Mouse (Mus musculus) intestine, postnatal 0 days (tissue): ENCODE results near the gene A730061H03Rik. TPM values are rescaled to one million over a fixed set of nuclear protein-coding genes. Genes with fewer than 3 reads are reported as not detected.

Experiments used
- ATAC-seq: fragments of 200-750 bp; cut with Nextera tagmentation; 2 replicates; pipeline ENCODE4 v1.8.0; 2017; ENCODE audit warnings: mild to moderate bottlenecking, moderate TSS enrichment, moderate library complexity
- H3K27ac ChIP-seq: fragments of 300-500 bp; sonication (generic); 2 replicates; pipeline ENCODE4 v1.5.1; 2014; ENCODE audit warnings: mild to moderate bottlenecking, low read depth, low read length, moderate library complexity
- H3K27me3 ChIP-seq: fragments of 300-500 bp; sonication (generic); replicated peaks from 2 replicates; pipeline ENCODE4 v1.6.1; 2014; ENCODE audit warnings: low read length, mixed read lengths; ENCODE audit not compliant: control insufficient read depth, insufficient read depth
- H3K36me3 ChIP-seq: fragments of 300-500 bp; sonication (generic); 2 replicates; pipeline ENCODE4 v1.6.1; 2014; ENCODE audit warnings: mild to moderate bottlenecking, moderate library complexity; ENCODE audit not compliant: control insufficient read depth, insufficient read depth
- H3K4me1 ChIP-seq: fragments of 300-500 bp; sonication (generic); replicated peaks from 2 replicates; pipeline ENCODE4 v1.6.1; 2014; ENCODE audit warnings: antibody characterized with exemption, low read length, mixed read lengths; ENCODE audit not compliant: control insufficient read depth, insufficient read depth
- H3K4me2 ChIP-seq: fragments of 300-500 bp; sonication (generic); replicated peaks from 2 replicates; pipeline ENCODE4 v1.6.1; 2014; ENCODE audit warnings: low read depth, mild to moderate bottlenecking, moderate library complexity
- H3K4me3 ChIP-seq: fragments of 300-500 bp; sonication (generic); 2 replicates; pipeline ENCODE4 v1.5.1; 2014; ENCODE audit warnings: low read depth, low read length
- H3K9ac ChIP-seq: fragments of 300-500 bp; sonication (generic); 2 replicates; pipeline ENCODE4 v1.6.1; 2014; ENCODE audit warnings: mild to moderate bottlenecking, low read depth, low read length
- H3K9me3 ChIP-seq: fragments of 300-500 bp; sonication (generic); 2 replicates; pipeline ENCODE4 v1.6.1; 2016; ENCODE audit warnings: mixed run types; ENCODE audit not compliant: control insufficient read depth
- CTCF ChIP-seq: sonication (generic); IDR thresholded peaks from 2 replicates; pipeline ENCODE4 v1.5.1; 2016; ENCODE audit warnings: low read depth, mild to moderate bottlenecking, control low read depth, antibody characterized with exemption, moderate library complexity
- WGBS: fragments of 180-500 bp; shearing (Covaris S2); extraction: QIAGEN DNeasy Blood & Tissue Kit; methylation state at CpG from one replicate; pipeline ENCODE4 v1.1.7; 2014; 5-methylcytosine and 5-hydroxymethylcytosine counted together
- polyA plus RNA-seq: library from polyadenylated mRNA; unstranded; fragments of >200 nt; fragmentation: Nextera tagmentation; extraction: Ambion mirVana; gene quantifications from 2 replicates; pipeline ENCODE4 v1.2.1, GENCODE M21; 2015

A730061H03Rik gene
- polyA plus RNA-seq, 1 experiment from 2014 or later = 1.2 TPM

DNA sequence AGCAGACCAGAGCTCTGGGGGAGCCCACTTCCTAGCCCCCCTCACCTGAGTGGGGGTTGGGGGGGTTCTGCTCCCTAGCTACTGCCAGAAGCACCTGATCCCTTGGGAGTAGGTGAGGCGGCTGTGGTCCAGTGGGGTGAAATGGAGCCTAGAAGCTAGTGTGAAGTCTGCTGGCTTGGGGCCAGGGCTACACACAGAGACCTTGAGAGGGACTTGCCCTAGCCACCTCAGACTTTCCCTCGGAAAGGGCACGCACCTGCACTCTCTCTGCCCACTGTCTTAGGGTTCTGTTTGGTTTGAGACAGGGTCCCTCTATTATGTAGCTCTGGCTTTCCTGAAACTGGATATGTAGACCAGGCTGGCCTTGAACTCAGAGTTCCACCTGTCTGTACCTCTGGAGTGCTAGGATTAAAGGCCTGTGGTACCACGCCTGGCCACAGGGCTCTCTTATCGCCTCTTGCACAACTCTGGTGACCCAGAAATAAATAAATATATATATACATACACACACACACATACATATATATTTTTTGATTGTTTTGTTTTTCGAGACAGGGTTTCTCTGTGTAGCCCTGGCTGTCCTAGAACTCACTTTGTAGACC, 18.6 kb upstream of the A730061H03Rik start:
- peak overlapping the region; percentile 81 for H3K4me2 ChIP-seq
- 19% methylated on average over 6 of the region's 6 CpGs for WGBS
- H3K36me3 ChIP-seq = peaks cover 20% of the 10 kb centered on the region; the same call in 1 of the 2 replicates
- no peaks in the 10 kb centered on the region for H3K27me3 ChIP-seq
- H3K27ac ChIP-seq = peak overlapping the region; percentile 84
- TF ChIP-seq CTCF = peak; percentile 20; the same call in 1 of the 2 replicates
- no peaks in the 10 kb centered on the region for H3K9me3 ChIP-seq
- H3K9ac ChIP-seq = peak overlapping the region; percentile 75
- ATAC-seq = peak; percentile 46
- H3K4me1 ChIP-seq = 0 out of 2 replicates have a peak, but pooled peaks cover 4% of the 10 kb centered on the region
- H3K4me3 ChIP-seq = peak overlapping the region; percentile 70

DNA sequence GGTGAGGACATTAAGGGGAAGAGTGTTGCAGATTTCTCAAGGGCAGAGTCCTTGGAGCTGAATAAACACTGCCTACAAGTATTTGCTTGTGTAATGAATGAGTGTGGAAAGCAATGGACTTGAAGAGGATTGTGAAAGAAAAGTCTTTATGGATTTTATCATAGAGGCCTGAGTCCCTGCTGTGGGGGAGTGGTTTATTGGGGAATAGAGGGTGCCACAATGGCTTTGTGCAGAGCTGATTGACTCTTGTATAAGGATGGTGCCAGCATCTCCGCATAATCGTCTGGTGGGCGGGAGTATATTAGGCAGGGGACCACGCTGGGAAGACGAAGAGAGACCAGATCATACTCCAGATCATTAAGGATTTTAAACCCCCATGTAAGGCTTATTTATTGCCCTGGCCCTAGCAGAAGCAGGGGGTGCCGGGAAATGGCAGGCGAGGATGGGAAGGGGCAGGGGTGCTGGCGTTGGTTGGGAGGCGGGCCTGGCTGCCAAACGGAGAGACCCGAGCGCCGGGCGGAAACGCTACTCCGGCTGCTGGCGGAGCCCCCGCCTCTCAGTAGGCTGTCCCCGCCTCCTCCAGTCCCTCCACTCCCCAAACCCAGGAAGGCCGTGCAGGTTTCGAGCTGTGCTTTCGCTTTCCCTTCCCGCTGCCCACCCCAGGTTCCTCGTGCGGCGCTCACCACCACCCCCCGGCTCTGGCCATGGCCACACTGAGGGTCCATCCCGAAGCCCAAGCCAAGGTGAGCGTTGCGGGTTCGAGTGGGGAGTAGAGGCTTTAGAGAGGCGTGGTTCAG, 17.9 kb upstream of the A730061H03Rik start, which contains the start of gene Psme1:
TSS of gene Psme1 (plus strand) at position 253 of the 797 bp plus-strand sequence.
- Histone ChIP-seq H3K4me3 (peak within 1 kb of the TSS; percentile 70), H3K27me3 (no peaks in the 10 kb centered on the region), H3K36me3 (peaks cover 20% of the 10 kb centered on the region; the same call in 1 of the 2 replicates), H3K9me3 (no peaks in the 10 kb centered on the region), H3K27ac (peak within 1 kb of the TSS; percentile 84), H3K4me1 (0 out of 2 replicates have a peak, but pooled peaks cover 4% of the 10 kb centered on the region), H3K9ac (peak within 1 kb of the TSS; percentile 75), H3K4me2 (peak within 1 kb of the TSS; percentile 81)
- under 1% methylated on average over 23 of the region's 32 CpGs for WGBS
- peak; percentile 82 for ATAC-seq
- TF ChIP-seq CTCF = no peak

DNA sequence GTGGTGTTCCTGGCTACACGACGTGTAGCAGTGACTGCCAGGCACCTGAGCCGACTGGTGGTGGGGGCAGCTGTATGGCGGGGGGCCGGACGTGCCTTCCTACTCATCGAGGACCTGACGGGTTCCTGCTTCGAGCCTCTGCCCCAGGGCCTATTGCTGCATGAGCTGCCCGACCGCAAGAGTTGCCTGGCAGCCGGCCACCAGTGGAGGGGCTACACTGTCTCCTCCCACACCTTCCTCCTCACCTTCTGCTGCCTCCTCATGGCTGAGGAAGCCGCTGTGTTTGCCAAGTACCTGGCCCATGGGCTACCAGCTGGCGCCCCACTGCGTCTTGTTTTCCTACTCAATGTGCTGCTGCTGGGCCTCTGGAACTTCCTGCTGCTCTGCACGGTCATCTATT, 16.2 kb upstream of the A730061H03Rik start:
- Histone ChIP-seq H3K4me1 (0 out of 2 replicates have a peak, but pooled peaks cover 4% of the 10 kb centered on the region), H3K27ac (no peak overlapping the region), H3K4me2 (no peak overlapping the region), H3K36me3 (peaks cover 15% of the 10 kb centered on the region; the same call in 1 of the 2 replicates), H3K4me3 (no peak overlapping the region), H3K27me3 (no peaks in the 10 kb centered on the region), H3K9me3 (no peaks in the 10 kb centered on the region), H3K9ac (no peak overlapping the region)
- no peak for TF ChIP-seq CTCF
- WGBS = 77% methylated on average over 16 of the region's 16 CpGs
- ATAC-seq = no peak

DNA sequence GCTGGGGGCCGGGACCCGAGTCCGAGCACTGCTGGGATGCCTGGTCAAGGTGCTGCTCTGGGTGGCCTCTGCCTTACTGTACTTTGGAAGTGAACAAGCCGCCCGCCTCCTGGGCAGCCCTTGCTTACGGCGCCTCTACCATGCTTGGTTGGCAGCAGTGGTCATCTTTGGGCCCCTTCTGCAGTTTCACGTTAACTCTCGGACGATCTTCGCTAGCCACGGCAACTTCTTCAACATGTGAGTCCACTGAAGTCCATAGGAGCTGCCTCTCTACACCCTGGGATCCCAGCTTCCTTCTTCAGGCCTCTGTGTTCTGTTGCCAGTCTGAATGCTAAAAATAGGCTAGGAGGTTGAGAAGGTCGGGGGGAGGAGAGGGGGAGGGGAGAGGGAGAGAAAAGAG, 15.5 kb upstream of the A730061H03Rik start:
- Histone ChIP-seq H3K27me3 (no peaks in the 10 kb centered on the region), H3K4me3 (no peak overlapping the region), H3K36me3 (peaks cover 8% of the 10 kb centered on the region; the same call in 1 of the 2 replicates), H3K4me2 (no peak overlapping the region), H3K27ac (no peak overlapping the region), H3K4me1 (0 out of 2 replicates have a peak, but pooled peaks cover 4% of the 10 kb centered on the region), H3K9ac (no peak overlapping the region), H3K9me3 (no peaks in the 10 kb centered on the region)
- TF ChIP-seq CTCF = no peak
- no peak for ATAC-seq
- 76% methylated on average over 13 of the region's 13 CpGs for WGBS

DNA sequence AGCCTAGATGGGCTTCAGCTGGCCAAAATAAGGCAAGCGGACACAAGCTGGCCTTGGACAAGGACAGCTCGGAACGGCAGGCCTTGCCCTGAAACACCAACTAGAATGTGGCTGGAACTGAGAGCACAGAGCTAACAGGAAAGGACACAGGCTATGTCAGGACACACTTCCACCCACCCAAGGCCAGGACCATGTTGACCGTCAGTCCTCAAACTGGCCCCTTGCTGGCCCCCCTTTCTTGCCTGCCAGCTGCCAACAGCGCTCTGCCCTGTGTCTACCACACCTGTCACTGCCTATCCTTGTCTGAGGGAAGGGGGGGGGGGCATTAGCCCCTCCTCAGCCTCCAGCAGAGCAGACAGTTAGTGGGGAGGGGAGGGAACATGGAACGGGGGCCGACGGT, 15.1 kb upstream of the A730061H03Rik start, which contains the start of gene Fitm1:
TSS of gene Fitm1 (plus strand) at position 316 of the 400 bp plus-strand sequence.
- Histone ChIP-seq H3K4me2 (no peak within 1 kb of the TSS), H3K36me3 (peaks cover 5% of the 10 kb centered on the region; the same call in 1 of the 2 replicates), H3K9ac (no peak within 1 kb of the TSS), H3K27me3 (no peaks in the 10 kb centered on the region), H3K4me1 (0 out of 2 replicates have a peak, but pooled peaks cover 4% of the 10 kb centered on the region), H3K4me3 (no peak within 1 kb of the TSS), H3K9me3 (no peaks in the 10 kb centered on the region), H3K27ac (no peak within 1 kb of the TSS)
- TF ChIP-seq CTCF = no peak
- 71% methylated on average over 8 of the region's 8 CpGs for WGBS
- ATAC-seq = no peak

DNA sequence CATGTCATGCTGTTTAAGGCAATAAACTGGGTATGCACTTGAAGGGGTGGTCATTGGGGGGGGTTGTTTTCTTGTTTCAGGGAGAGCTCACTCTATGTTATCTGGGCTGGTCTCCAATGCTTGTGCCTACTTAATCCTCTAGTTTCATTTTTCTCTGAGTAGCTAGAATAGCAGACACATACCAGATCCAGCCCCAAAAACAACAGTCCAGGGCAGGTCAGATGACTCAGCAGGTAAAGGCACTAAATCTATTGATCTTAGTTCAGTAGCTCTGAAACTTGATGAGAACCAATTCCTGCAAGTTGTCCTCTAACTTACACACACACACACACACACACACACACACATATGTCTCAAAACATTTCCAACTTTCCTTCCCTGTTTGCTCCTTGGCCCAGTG, 11.6 kb upstream of the A730061H03Rik start:
- H3K36me3 ChIP-seq = peaks cover 33% of the 10 kb centered on the region
- H3K9me3 ChIP-seq = no peaks in the 10 kb centered on the region
- no peak overlapping the region for H3K4me3 ChIP-seq
- no peak overlapping the region for H3K4me2 ChIP-seq
- H3K27me3 ChIP-seq = no peaks in the 10 kb centered on the region
- no peak overlapping the region for H3K9ac ChIP-seq
- H3K27ac ChIP-seq = no peak overlapping the region
- no peak for TF ChIP-seq CTCF
- no peak for ATAC-seq
- no peaks in the 10 kb centered on the region for H3K4me1 ChIP-seq
